Mouse (Mus musculus) brain, embryonic 14.5 days (tissue): Measurements from ENCODE around the gene Cyp1a1.

Experiments used
- CTCF ChIP-seq: fragments of 200-500 bp; IDR thresholded peaks from 2 replicates; pipeline ENCODE4 v1.5.1; 2012; ENCODE audit warnings: inconsistent platforms, mild to moderate bottlenecking, moderate library complexity, borderline replicate concordance; ENCODE audit not compliant: insufficient read depth, insufficient read length; ENCODE audit errors: extremely low read depth
- POLR2A ChIP-seq: fragments of 200-500 bp; IDR thresholded peaks from 2 replicates; pipeline ENCODE4 v1.6.1; 2012; ENCODE audit warnings: mild to moderate bottlenecking, inconsistent platforms, borderline replicate concordance; ENCODE audit not compliant: poor library complexity, insufficient read depth, insufficient read length, severe bottlenecking; ENCODE audit errors: extremely low read depth

GRCm38 (mm10) chr9:57671500-57671899, 16.2 kb upstream of the Cyp1a1 start:
- TF ChIP-seq CTCF = no peak
- no peak for TF ChIP-seq POLR2A
